ENCODE assay signal across 22 mouse cellular contexts in the genomic region with DNA sequence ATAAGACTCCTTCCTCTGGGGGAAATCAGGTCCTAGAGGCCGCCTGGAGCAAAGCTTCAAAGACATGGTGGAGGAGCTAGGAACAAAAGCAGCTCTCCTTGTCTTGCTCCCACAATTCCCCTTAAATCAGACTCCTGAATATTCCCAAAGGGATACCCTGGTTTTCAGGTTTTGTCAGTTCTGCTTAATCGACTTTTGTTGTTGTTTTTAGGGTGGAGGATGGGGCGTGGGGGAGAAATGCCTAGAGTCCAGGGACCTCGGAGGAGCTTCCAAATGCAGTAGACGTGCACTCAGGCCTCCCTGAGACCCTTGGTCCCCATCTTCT. TPM values are rescaled to one million over a fixed set of nuclear protein-coding genes. Genes with fewer than 3 reads are reported as not detected.
DNase-seq lines count a peak whose midpoint lies in the region; ATAC-seq and TF ChIP-seq lines count a peak whose summit lies in the region.
"Had no signal": no experiment of that assay in that cellular context is flagged by ENCODE, and none has a peak within 500 bp of the region (broad histone marks: within the 10 kb centered on the region; RNA-seq: fewer than 3 reads in every experiment).

No protein-coding gene starts in this region.

- H3K27ac ChIP-seq in hindbrain, embryonic 10.5 days = peak overlapping the region; percentile 89
- no peak overlapping the region for H3K27ac ChIP-seq in hindbrain, embryonic 14.5 days
- H3K27ac ChIP-seq in ES-Bruce4 (ENCODE audit: insufficient read depth, low read length) = no peak overlapping the region
- H3K27ac ChIP-seq in embryonic facial prominence, embryonic 13.5 days = no peak overlapping the region
- no peak overlapping the region for H3K27ac ChIP-seq in hindbrain, postnatal 0 days
- H3K27ac ChIP-seq: heart, embryonic 13.5 days; kidney, embryonic 15.5 days; stomach, postnatal 0 days had no signal

- no peak for TF ChIP-seq EP300 in ES-Bruce4 (IDR thresholded peaks at IDR 0.05; ENCODE audit: insufficient read depth, low read depth, low read length)

- 3% methylated on average over 5 of the region's 5 CpGs for WGBS in hindbrain, embryonic 10.5 days
- 0% methylated on average over 5 of the region's 5 CpGs for WGBS in hindbrain, embryonic 14.5 days
- WGBS in embryonic facial prominence, embryonic 13.5 days = 2% methylated on average over 5 of the region's 5 CpGs
- 0% methylated on average over 5 of the region's 5 CpGs for WGBS in hindbrain, postnatal 0 days
- WGBS in lung, adult 2 months = 5% methylated on average over 5 of the region's 5 CpGs

- no peak for TF ChIP-seq POLR2A in ES-Bruce4 (IDR thresholded peaks at IDR 0.05; ENCODE audit: insufficient read depth, low read length)
- TF ChIP-seq POLR2A in lung, adult 2 months (IDR thresholded peaks at IDR 0.05; ENCODE audit: borderline replicate concordance, extremely low read depth, low read depth, low read length) = no peak

- H3K4me1 ChIP-seq in hindbrain, embryonic 10.5 days (replicated peaks) = peaks cover 71% of the 10 kb centered on the region
- H3K4me1 ChIP-seq in hindbrain, embryonic 14.5 days (replicated peaks; ENCODE audit: control insufficient read depth, insufficient read depth, low read length) = peaks cover 16% of the 10 kb centered on the region; the same call in 1 of the 2 replicates
- H3K4me1 ChIP-seq in ES-Bruce4 (ENCODE audit: control insufficient read depth, insufficient read depth, low read length) = no peaks in the 10 kb centered on the region
- peaks cover 20% of the 10 kb centered on the region for H3K4me1 ChIP-seq in embryonic facial prominence, embryonic 13.5 days
- no peaks in the 10 kb centered on the region; the same call in 1 of the 2 replicates for H3K4me1 ChIP-seq in hindbrain, postnatal 0 days (ENCODE audit: insufficient read depth, low read length)
- H3K4me1 ChIP-seq in lung, adult 2 months (ENCODE audit: control insufficient read depth, insufficient read depth, low read length) = no peaks in the 10 kb centered on the region

- H3K27me3 ChIP-seq in hindbrain, embryonic 10.5 days (ENCODE audit: insufficient read depth, poor library complexity, severe bottlenecking) = peaks cover 100% of the 10 kb centered on the region
- H3K27me3 ChIP-seq in hindbrain, embryonic 14.5 days (ENCODE audit: control insufficient read depth, insufficient read depth, low read length) = peaks cover 99% of the 10 kb centered on the region
- H3K27me3 ChIP-seq in ES-Bruce4 (ENCODE audit: control insufficient read depth, insufficient read depth, low read length, poor library complexity, severe bottlenecking) = peaks cover 18% of the 10 kb centered on the region
- peaks cover 96% of the 10 kb centered on the region for H3K27me3 ChIP-seq in embryonic facial prominence, embryonic 13.5 days
- H3K27me3 ChIP-seq in hindbrain, postnatal 0 days (ENCODE audit: insufficient read depth, low read length) = peaks cover 69% of the 10 kb centered on the region

- no peaks in the 10 kb centered on the region for H3K36me3 ChIP-seq in hindbrain, embryonic 10.5 days
- no peaks in the 10 kb centered on the region for H3K36me3 ChIP-seq in hindbrain, embryonic 14.5 days (replicated peaks; ENCODE audit: control insufficient read depth, insufficient read depth)
- H3K36me3 ChIP-seq in ES-Bruce4 (ENCODE audit: control insufficient read depth, insufficient read depth, low read length, poor library complexity, severe bottlenecking) = no peaks in the 10 kb centered on the region
- H3K36me3 ChIP-seq in embryonic facial prominence, embryonic 13.5 days = no peaks in the 10 kb centered on the region
- no peaks in the 10 kb centered on the region for H3K36me3 ChIP-seq in hindbrain, postnatal 0 days (ENCODE audit: insufficient read depth, low read length)
- H3K36me3 ChIP-seq: G1E; heart, embryonic 13.5 days; kidney, embryonic 15.5 days had no signal

- DNase-seq in hindbrain, embryonic 10.5 days (ENCODE audit: low spot score) = peak; percentile 47
- no peak for DNase-seq in hindbrain, embryonic 14.5 days (ENCODE audit: low spot score)
- no peak for DNase-seq in hindbrain, postnatal 0 days (ENCODE audit: low spot score)
- no peak for DNase-seq in lung, postnatal 14 days
- no peak for DNase-seq in lung, adult 2 months
- DNase-seq in adrenal gland, postnatal 14 days = no peak
- DNase-seq: B cell, adult 2 months; cerebellum, adult 9-10 months; heart, postnatal 4 days; layer of hippocampus, postnatal 36 days; lung, embryonic 14.5 days; right cerebral cortex, postnatal 14 days had no signal

- H3K4me3 ChIP-seq in hindbrain, embryonic 10.5 days = peak overlapping the region; percentile 50
- no peak overlapping the region for H3K4me3 ChIP-seq in hindbrain, embryonic 14.5 days (replicated peaks; ENCODE audit: low read length)
- H3K4me3 ChIP-seq in ES-Bruce4 (ENCODE audit: low read depth, low read length) = peak overlapping the region; percentile 5; the same call in 1 of the 2 replicates
- H3K4me3 ChIP-seq in embryonic facial prominence, embryonic 13.5 days = 0 out of 2 replicates have a peak overlapping the region, but pooled peaks have one; percentile 0
- H3K4me3 ChIP-seq in hindbrain, postnatal 0 days (ENCODE audit: low read length) = no peak overlapping the region
- H3K4me3 ChIP-seq in lung, adult 2 months (replicated peaks; ENCODE audit: extremely low read depth, low read depth, low read length) = no peak overlapping the region
- H3K4me3 ChIP-seq: erythroblast, embryonic 14.5 days had no signal

- H3K4me2 ChIP-seq in hindbrain, embryonic 14.5 days (replicated peaks) = no peak overlapping the region
- no peak overlapping the region for H3K4me2 ChIP-seq in embryonic facial prominence, embryonic 13.5 days
- H3K4me2 ChIP-seq in hindbrain, postnatal 0 days (ENCODE audit: low read depth, low read length) = no peak overlapping the region

- no peaks in the 10 kb centered on the region for H3K9me3 ChIP-seq in hindbrain, embryonic 10.5 days
- no peaks in the 10 kb centered on the region for H3K9me3 ChIP-seq in hindbrain, embryonic 14.5 days (ENCODE audit: control insufficient read depth, low read length)
- no peaks in the 10 kb centered on the region for H3K9me3 ChIP-seq in ES-Bruce4 (replicated peaks; ENCODE audit: control insufficient read depth, insufficient read depth, low read length, poor library complexity, severe bottlenecking)
- H3K9me3 ChIP-seq in embryonic facial prominence, embryonic 13.5 days = no peaks in the 10 kb centered on the region
- H3K9me3 ChIP-seq in hindbrain, postnatal 0 days (ENCODE audit: low read length) = no peaks in the 10 kb centered on the region
- H3K9me3 ChIP-seq: heart, embryonic 13.5 days had no signal

- H3K9ac ChIP-seq in hindbrain, embryonic 14.5 days = no peak overlapping the region
- H3K9ac ChIP-seq in ES-Bruce4 (ENCODE audit: low read depth, poor library complexity, severe bottlenecking) = peak overlapping the region; percentile 55
- H3K9ac ChIP-seq in embryonic facial prominence, embryonic 13.5 days = no peak overlapping the region
- H3K9ac ChIP-seq in hindbrain, postnatal 0 days (replicated peaks; ENCODE audit: low read length) = no peak overlapping the region
- H3K9ac ChIP-seq: heart, embryonic 13.5 days; kidney, embryonic 15.5 days; lung, embryonic 14.5 days had no signal

- no peak for TF ChIP-seq CTCF in ES-Bruce4 (IDR thresholded peaks at IDR 0.05; ENCODE audit: low read depth, low read length)
- TF ChIP-seq CTCF in hindbrain, postnatal 0 days (IDR thresholded peaks at IDR 0.05; ENCODE audit: low read depth) = peak; percentile 31; the same call in 1 of the 2 replicates
- TF ChIP-seq CTCF in lung, adult 2 months (IDR thresholded peaks at IDR 0.05; ENCODE audit: insufficient read depth, low read length) = no peak

- ATAC-seq in hindbrain, embryonic 14.5 days (ENCODE audit: low FRiP score) = no peak
- ATAC-seq in embryonic facial prominence, embryonic 13.5 days (ENCODE audit: insufficient number of reproducible peaks, insufficient read depth, low FRiP score, low TSS enrichment, low read depth) = no peak
- no peak for ATAC-seq in hindbrain, postnatal 0 days
- ATAC-seq: intestine, embryonic 16.5 days had no signal

RNA-seq across cellular contexts. Expression of a gene that starts 7.9 kb away (rescaled TPM):
- polyA plus RNA-seq in hindbrain, embryonic 10.5 days (2016; fragmentation: Nextera tagmentation; extraction: Ambion mirVana) = 28.4 and 33.7 TPM in 2 replicates
- polyA plus RNA-seq in hindbrain, embryonic 14.5 days (2014; fragmentation: Nextera tagmentation; extraction: Ambion mirVana) = 2.6 TPM in 1 of 2 replicates, not detected in the other
- 0.36 TPM in 1 of 2 replicates, not detected in the other for polyA plus RNA-seq in ES-Bruce4 (2011; ENCODE audit: insufficient read depth, insufficient read length, low read depth, missing spikeins)
- 1.1 and 2.0 TPM in 2 replicates for polyA plus RNA-seq in embryonic facial prominence, embryonic 13.5 days (2015; fragmentation: Nextera tagmentation; extraction: Ambion mirVana)
- 0.14 and 0.42 TPM in 2 replicates for total RNA-seq in hindbrain, postnatal 0 days (2014; rRNA removed)
- polyA plus RNA-seq in hindbrain, postnatal 0 days (2015; fragmentation: Nextera tagmentation; extraction: Ambion mirVana) = 0.10 and 0.30 TPM in 2 replicates
- polyA plus RNA-seq in lung, adult 2 months (2012; rRNA removed) = not detected in 2 replicates
- not detected in 2 replicates for total RNA-seq in adrenal gland, postnatal 14 days (2021)
- total RNA-seq: granulocyte monocyte progenitor cell, adult 5-6 weeks; heart, postnatal 4 days; liver, adult 2 months had no signal
- polyA plus RNA-seq: erythroblast, embryonic 14.5 days; G1E; heart, embryonic 13.5 days; intestine, embryonic 16.5 days; kidney, embryonic 15.5 days; liver, adult 2 months; lung, embryonic 14.5 days; stomach, postnatal 0 days had no signal

RNA-seq across cellular contexts. Expression of a gene that starts 36.5 kb away (rescaled TPM):
- 6.1 and 12.5 TPM in 2 replicates for polyA plus RNA-seq in hindbrain, embryonic 10.5 days (2016; fragmentation: Nextera tagmentation; extraction: Ambion mirVana)
- polyA plus RNA-seq in hindbrain, embryonic 14.5 days (2014; fragmentation: Nextera tagmentation; extraction: Ambion mirVana) = 2.2 and 5.8 TPM in 2 replicates
- 2.3 and 3.3 TPM in 2 replicates for polyA plus RNA-seq in ES-Bruce4 (2011; ENCODE audit: insufficient read depth, insufficient read length, low read depth, missing spikeins)
- polyA plus RNA-seq in embryonic facial prominence, embryonic 13.5 days (2015; fragmentation: Nextera tagmentation; extraction: Ambion mirVana) = 589 and 679 TPM in 2 replicates
- 17.5 and 20.2 TPM in 2 replicates for total RNA-seq in hindbrain, postnatal 0 days (2014; rRNA removed)
- polyA plus RNA-seq in hindbrain, postnatal 0 days (2015; fragmentation: Nextera tagmentation; extraction: Ambion mirVana) = 19.2 and 19.9 TPM in 2 replicates
- 285 and 286 TPM in 2 replicates for polyA plus RNA-seq in lung, adult 2 months (2012; rRNA removed)
- 23.9 and 27.3 TPM in 2 replicates for total RNA-seq in adrenal gland, postnatal 14 days (2021)
- total RNA-seq: G1E; granulocyte monocyte progenitor cell, adult 5-6 weeks had no signal
- polyA plus RNA-seq: erythroblast, embryonic 14.5 days; G1E had no signal

Comparison
In these comparisons a context has a peak if more than half of its experiments do, and no peak if none do; other contexts are left out.
1. H3K4me3 ChIP-seq: peak in hindbrain, embryonic 10.5 days (single experiment), ES-Bruce4 (single experiment) and embryonic facial prominence, embryonic 13.5 days (single experiment); none in hindbrain, embryonic 14.5 days (single experiment), hindbrain, postnatal 0 days (single experiment) and lung, adult 2 months (single experiment).
2. RNA of a gene that starts 36.5 kb away (polyA plus RNA-seq): 589 to 679 TPM in embryonic facial prominence, embryonic 13.5 days and 285 to 286 TPM in lung, adult 2 months; 19.2 to 19.9 TPM in hindbrain, postnatal 0 days, 6.1 to 12.5 TPM in hindbrain, embryonic 10.5 days, 2.3 to 3.3 TPM in ES-Bruce4 and 2.2 to 5.8 TPM in hindbrain, embryonic 14.5 days; every median in the first group is over 10 times any median in the second.